Mouse (Mus musculus) stomach, embryonic 15.5 days (tissue): ENCODE measurements around the gene Oit3. TPM values are rescaled to one million over a fixed set of nuclear protein-coding genes. Genes with fewer than 3 reads are reported as not detected.
A peak's percentile ranks its signal among the peaks of the same experiment; 100 is the strongest.
"Not testable (repeated sequence)": the region's sequence is repeated elsewhere in the genome, so short reads cannot be mapped to it uniquely, and the experiment has no call there.

ENCODE experiments used
- ATAC-seq: fragments of 200-750 bp; cut with Nextera tagmentation; 2 replicates; pipeline ENCODE4 v1.8.0; 2017; ENCODE audit warnings: low read depth, moderate number of reproducible peaks, moderate TSS enrichment; ENCODE audit not compliant: insufficient read depth, low FRiP score
- H3K27ac ChIP-seq: fragments of 300-500 bp; sonication (generic); 2 replicates; pipeline ENCODE4 v1.5.1; 2015; ENCODE audit warnings: mild to moderate bottlenecking, inconsistent platforms
- H3K27me3 ChIP-seq: fragments of 300-500 bp; sonication (generic); replicated peaks from 2 replicates; pipeline ENCODE4 v1.6.1; 2015; ENCODE audit warnings: inconsistent platforms
- H3K36me3 ChIP-seq: fragments of 300-500 bp; sonication (generic); 2 replicates; pipeline ENCODE4 v1.6.1; 2015; ENCODE audit warnings: inconsistent platforms
- H3K4me1 ChIP-seq: fragments of 300-500 bp; sonication (generic); 2 replicates; pipeline ENCODE4 v1.6.1; 2015; ENCODE audit warnings: inconsistent platforms
- H3K4me2 ChIP-seq: fragments of 300-500 bp; sonication (generic); 2 replicates; pipeline ENCODE4 v1.6.1; 2015; ENCODE audit warnings: mild to moderate bottlenecking, inconsistent platforms
- H3K4me3 ChIP-seq: fragments of 300-500 bp; sonication (generic); replicated peaks from 2 replicates; pipeline ENCODE4 v1.5.1; 2015; ENCODE audit warnings: inconsistent platforms
- H3K9ac ChIP-seq: fragments of 300-500 bp; sonication (generic); 2 replicates; pipeline ENCODE4 v1.6.1; 2015; ENCODE audit warnings: inconsistent platforms
- H3K9me3 ChIP-seq: fragments of 300-500 bp; sonication (generic); 2 replicates; pipeline ENCODE4 v1.6.1; 2016; ENCODE audit warnings: inconsistent platforms
- WGBS: fragments of 180-500 bp; shearing (Covaris S2); methylation state at CpG from one replicate; pipeline ENCODE4 v1.1.7; 2015; 5-methylcytosine and 5-hydroxymethylcytosine counted together
- polyA plus RNA-seq: library from polyadenylated mRNA; unstranded; fragments of >200 nt; fragmentation: Nextera tagmentation; extraction: Ambion mirVana; gene quantifications from 2 replicates; pipeline ENCODE4 v1.2.1, GENCODE M21; 2015

The Oit3 gene
- polyA plus RNA-seq, 1 experiment from 2014 or later = 3.3 TPM

DNA sequence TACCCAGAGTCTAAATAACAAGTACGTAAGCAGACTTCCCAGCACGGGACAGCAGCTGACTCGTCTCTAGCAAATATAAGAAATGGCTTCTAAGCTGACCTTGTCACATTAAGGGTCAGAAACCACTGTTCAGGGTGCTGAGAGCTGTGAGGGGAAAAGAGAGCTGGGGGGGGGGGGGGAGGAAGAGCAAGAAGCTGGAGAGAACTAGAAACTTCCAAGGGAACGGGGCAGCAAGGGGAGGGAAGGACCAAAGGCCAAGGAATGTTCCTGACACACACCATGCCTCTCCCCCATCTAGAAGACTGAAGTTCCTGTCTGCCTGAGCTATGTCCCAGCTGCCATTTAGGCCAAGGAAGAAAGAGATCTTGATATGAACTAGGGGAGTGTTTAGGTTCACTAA is 15.2 kb downstream of the Oit3 start:
- H3K4me2 ChIP-seq = no peak overlapping the region
- no peak overlapping the region for H3K4me3 ChIP-seq
- no peaks in the 10 kb centered on the region for H3K36me3 ChIP-seq
- 45% methylated on average over 3 of the region's 4 CpGs for WGBS
- H3K9me3 ChIP-seq = no peaks in the 10 kb centered on the region
- no peaks in the 10 kb centered on the region for H3K4me1 ChIP-seq
- no peak overlapping the region for H3K9ac ChIP-seq
- no peaks in the 10 kb centered on the region for H3K27me3 ChIP-seq
- ATAC-seq = no peak
- no peak overlapping the region for H3K27ac ChIP-seq

DNA sequence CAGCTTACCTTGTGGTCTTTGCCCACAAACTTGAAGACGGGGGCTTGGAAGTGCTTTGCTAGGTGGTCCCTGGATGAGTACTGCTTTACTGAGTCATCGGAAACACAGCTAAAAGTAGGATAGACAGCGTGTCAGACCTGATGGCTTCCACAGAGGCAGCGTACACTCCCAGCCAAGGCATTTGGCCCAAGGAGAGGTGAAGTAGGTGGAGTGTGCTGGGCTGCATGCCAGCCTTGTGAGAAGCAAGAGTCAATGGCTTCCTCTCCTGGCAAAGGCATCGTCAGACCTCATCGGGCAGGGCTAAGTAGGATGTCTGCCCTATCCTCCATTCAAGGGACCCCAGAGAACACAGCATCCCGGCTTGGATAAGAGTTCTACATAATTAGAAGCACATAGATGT is 16.2 kb downstream of the Oit3 start:
- WGBS = 76% methylated on average over 7 of the region's 7 CpGs
- no peak overlapping the region for H3K4me3 ChIP-seq
- no peak overlapping the region for H3K4me2 ChIP-seq
- no peaks in the 10 kb centered on the region for H3K27me3 ChIP-seq
- H3K4me1 ChIP-seq = no peaks in the 10 kb centered on the region
- H3K27ac ChIP-seq = no peak overlapping the region
- no peak overlapping the region for H3K9ac ChIP-seq
- no peaks in the 10 kb centered on the region for H3K36me3 ChIP-seq
- ATAC-seq = 0 out of 2 replicates have a peak, but pooled peaks have one; percentile 14
- H3K9me3 ChIP-seq = no peaks in the 10 kb centered on the region

DNA sequence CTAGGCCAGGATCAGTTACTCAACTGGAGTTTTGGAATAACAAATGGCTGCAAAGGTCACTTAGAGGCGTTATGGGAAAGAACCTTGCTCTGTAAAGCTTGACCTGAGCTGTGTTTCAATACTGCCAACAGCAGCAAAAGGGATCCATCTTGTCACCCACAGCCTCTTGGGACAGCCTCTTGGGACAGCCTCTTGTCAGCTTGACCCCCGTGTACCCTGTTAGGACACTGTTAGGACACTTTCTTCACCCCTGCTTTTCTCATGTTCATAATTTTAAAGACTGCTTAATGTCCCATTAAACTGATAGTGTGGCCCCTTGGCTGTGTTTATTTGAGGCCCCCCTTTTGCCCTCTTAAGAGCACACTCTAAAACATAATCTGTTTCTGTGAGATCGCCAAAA is 17.1 kb downstream of the Oit3 start:
- no peaks in the 10 kb centered on the region for H3K36me3 ChIP-seq
- no peak overlapping the region for H3K27ac ChIP-seq
- no peaks in the 10 kb centered on the region for H3K4me1 ChIP-seq
- H3K9me3 ChIP-seq = no peaks in the 10 kb centered on the region
- H3K27me3 ChIP-seq = no peaks in the 10 kb centered on the region
- ATAC-seq = no peak
- 51% methylated on average over 3 of the region's 3 CpGs for WGBS
- H3K4me3 ChIP-seq = no peak overlapping the region
- H3K9ac ChIP-seq = no peak overlapping the region
- no peak overlapping the region for H3K4me2 ChIP-seq

DNA sequence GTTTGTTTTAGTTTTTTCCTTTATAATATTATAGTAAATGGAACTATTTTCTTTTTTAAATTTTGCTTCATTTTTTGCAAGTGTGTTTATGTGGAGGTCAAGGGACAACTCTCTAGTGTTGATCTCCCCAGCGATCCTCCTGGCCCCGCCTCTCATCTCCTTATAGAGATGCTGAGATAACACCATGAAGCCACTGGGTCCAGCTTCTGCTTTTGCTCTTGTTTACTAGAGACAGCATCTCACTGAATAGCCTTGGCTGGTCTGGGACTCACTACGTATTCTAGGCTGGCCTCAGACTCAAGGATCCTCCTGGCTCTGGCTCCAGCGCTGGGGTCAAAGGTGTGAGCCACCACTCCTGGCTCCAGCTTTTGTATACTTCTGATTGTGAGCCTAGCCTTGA is 22.1 kb downstream of the Oit3 start:
- Histone ChIP-seq H3K27me3 (no peaks in the 10 kb centered on the region), H3K9ac (no peak overlapping the region), H3K36me3 (no peaks in the 10 kb centered on the region), H3K9me3 (no peaks in the 10 kb centered on the region), H3K4me2 (no peak overlapping the region), H3K4me3 (no peak overlapping the region), H3K4me1 (no peaks in the 10 kb centered on the region), H3K27ac (no peak overlapping the region)
- no peak for ATAC-seq
- 82% methylated on average over 4 of the region's 4 CpGs for WGBS

DNA sequence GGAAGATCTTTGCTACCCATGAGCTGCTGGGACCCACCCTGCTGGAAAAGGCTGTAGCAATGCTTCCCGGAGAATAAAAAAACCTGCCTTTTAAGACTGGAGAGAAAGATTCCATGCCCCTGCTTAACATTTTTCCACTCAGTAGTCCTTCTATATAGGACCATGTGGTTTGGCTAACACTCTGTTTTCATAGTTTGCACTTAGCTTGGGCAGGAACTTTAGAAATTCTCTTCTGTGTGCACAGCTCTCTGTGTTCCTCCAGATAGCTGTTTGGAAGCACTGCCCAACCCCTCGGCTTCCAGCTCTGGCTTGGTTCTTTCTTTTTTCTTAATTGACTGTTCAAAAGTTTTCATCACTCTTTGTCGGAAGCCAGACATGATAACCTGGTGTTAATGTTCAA is 25.0 kb downstream of the Oit3 start:
- Histone ChIP-seq H3K36me3 (no peaks in the 10 kb centered on the region), H3K9me3 (no peaks in the 10 kb centered on the region), H3K27ac (no peak overlapping the region), H3K27me3 (no peaks in the 10 kb centered on the region), H3K4me3 (no peak overlapping the region), H3K4me1 (no peaks in the 10 kb centered on the region), H3K9ac (no peak overlapping the region), H3K4me2 (no peak overlapping the region)
- ATAC-seq = no peak
- WGBS = 76% methylated on average over 3 of the region's 3 CpGs

DNA sequence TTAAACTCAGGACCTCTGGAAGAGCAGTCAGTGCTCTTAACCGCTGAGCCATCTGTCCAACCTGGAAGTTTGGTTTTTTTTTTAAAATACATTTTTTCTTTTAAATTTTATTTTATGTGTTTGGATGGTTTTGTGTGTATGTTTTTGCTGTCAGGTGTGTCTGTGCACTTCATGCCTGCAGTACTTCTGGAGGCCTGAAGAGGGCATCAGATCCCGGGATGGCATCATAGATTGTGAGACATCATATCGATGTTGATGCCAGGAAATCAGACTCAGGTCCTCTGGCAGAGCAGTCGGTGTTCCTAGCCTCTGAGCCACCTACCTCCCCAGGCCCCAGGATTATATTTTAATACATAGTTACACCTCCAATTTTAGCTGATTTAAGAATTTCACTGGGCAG is 27.9 kb downstream of the Oit3 start:
- 91% methylated on average over 4 of the region's 4 CpGs for WGBS
- no peak for ATAC-seq

DNA sequence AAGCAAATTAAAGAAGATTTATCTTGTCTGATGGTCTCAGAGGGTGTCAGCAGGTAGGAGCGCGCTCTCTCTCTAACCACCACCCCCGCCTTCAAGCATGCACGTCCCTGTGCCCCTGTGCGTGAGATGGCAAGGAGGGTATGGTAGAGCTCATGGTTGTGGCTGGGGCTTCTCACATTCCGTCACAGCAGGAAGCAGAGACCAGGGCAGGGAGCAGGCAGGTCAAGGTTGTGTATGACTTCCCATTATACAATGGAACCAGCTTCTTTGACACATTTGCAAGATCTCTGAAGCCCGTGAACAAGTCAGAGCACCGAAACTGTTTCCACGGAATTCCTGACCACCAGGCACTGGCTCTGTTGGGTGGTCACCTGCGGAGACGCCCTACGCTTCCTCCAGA is 31.3 kb downstream of the Oit3 start:
- Histone ChIP-seq H3K9ac (no peak overlapping the region), H3K27ac (no peak overlapping the region), H3K4me3 (no peak overlapping the region), H3K36me3 (no peaks in the 10 kb centered on the region), H3K9me3 (no peaks in the 10 kb centered on the region), H3K4me2 (no peak overlapping the region), H3K27me3 (no peaks in the 10 kb centered on the region), H3K4me1 (no peaks in the 10 kb centered on the region)
- WGBS = 63% methylated on average over 12 of the region's 12 CpGs
- no peak for ATAC-seq

More for the DNA sequence above, 27.9 kb downstream of the Oit3 start:
- Histone ChIP-seq H3K9me3 (no peaks in the 10 kb centered on the region), H3K36me3 (no peaks in the 10 kb centered on the region), H3K4me2 (no peak overlapping the region), H3K27ac (no peak overlapping the region), H3K4me3 (no peak overlapping the region), H3K4me1 (no peaks in the 10 kb centered on the region), H3K9ac (no peak overlapping the region), H3K27me3 (no peaks in the 10 kb centered on the region)

DNA sequence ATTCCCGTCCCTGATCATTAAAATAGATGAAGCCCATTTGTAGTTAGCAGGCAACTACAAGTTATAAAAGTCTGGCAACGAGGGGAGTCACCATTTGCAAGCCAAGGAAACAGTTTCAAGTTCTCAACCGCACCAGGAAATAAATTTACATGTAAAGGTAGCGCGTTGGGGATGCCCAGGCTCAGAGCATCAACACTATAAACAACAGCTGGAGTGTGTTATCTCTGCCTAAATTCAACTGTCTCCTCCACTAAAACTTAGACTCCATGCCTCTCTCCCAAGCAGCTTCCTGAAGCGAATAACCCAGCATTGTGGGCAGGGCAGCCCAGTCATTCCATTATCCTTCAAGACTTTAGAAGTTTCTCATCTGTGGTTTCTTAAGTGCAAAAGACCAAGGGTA is 33.1 kb downstream of the Oit3 start:
- Histone ChIP-seq H3K9me3 (no peaks in the 10 kb centered on the region), H3K4me2 (no peak overlapping the region)
- no peak for ATAC-seq

DNA sequence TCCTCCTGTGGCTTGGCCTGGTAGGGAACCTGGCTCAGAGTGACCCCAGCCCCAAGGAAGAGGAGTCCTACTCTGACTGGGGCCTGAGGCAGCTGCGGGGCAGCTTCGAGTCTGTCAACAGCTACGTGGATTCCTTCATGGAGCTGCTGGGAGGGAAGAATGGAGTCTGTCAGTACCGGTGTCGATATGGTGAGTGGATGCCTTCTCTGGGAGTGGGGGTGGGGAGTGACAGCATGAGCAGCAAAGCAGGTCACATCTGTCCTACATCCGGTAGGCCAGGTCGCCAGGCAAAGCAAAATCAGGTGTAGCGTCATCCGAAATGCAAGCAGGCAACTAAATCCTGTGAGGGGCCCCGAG is 37.8 kb downstream of the Oit3 start:
- Histone ChIP-seq H3K36me3 (no peaks in the 10 kb centered on the region), H3K4me2 (peak overlapping the region; percentile 2; the same call in 1 of the 2 replicates), H3K4me3 (0 out of 2 replicates have a peak overlapping the region, but pooled peaks have one; percentile 8), H3K27me3 (no peaks in the 10 kb centered on the region), H3K27ac (no peak overlapping the region), H3K9me3 (no peaks in the 10 kb centered on the region), H3K4me1 (no peaks in the 10 kb centered on the region), H3K9ac (no peak overlapping the region)
- 0 out of 2 replicates have a peak, but pooled peaks have one; percentile 17 for ATAC-seq
- WGBS = 62% methylated on average over 10 of the region's 10 CpGs

More for the DNA sequence above, 33.1 kb downstream of the Oit3 start:
- H3K27me3 ChIP-seq = no peaks in the 10 kb centered on the region
- H3K27ac ChIP-seq = no peak overlapping the region
- WGBS = 42% methylated on average over 6 of the region's 6 CpGs
- no peaks in the 10 kb centered on the region for H3K36me3 ChIP-seq
- H3K4me3 ChIP-seq = no peak overlapping the region
- H3K4me1 ChIP-seq = no peaks in the 10 kb centered on the region
- H3K9ac ChIP-seq = no peak overlapping the region

DNA sequence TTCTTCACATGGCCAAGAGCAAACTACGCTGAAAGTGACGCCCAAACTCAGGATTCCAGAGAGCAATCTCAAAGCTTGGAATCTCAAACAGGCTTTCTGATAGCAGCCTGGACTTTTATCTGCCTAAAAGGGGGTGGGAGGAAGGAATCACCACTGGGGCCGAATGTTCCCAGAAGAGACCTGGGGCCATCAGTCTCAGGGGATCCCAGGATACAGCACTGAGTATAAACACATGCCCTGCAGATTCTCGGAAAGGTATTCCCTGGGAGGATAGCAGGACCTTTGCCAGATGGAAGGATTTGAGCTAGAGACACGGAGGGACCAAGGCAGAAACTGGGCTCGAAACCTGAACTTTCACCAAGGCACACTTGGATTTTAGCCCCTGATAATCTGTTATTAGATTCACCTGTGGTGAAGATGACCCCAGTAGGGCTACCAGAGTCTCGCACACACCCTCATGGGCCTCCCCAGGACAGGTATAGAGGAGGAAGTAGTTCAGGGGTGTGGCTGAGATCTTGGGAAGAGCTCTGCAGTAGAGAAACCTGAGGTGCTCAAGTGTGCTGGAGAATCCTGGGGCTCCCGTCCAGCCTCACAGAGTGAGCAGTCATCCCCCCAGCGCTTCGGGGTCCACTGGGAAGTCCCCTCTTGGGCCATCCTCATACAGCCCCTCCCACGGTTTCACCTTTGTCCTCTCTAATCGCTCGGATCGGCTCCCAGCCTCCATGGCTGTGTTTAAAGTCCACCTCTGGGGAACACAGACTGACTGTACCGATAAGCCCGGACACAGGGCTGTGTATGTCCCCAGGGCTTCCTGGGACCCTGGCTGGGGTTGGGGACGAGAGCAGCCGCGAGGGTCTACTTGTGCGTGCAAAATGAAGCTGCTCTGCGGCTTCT is 38.4 kb downstream of the Oit3 start, which contains the start of gene Pla2g12b:
Gene Pla2g12b, plus strand, starts transcription at position 762 of the 894 bp plus-strand sequence.
- Histone ChIP-seq H3K9ac (no peak within 1 kb of the TSS), H3K4me2 (peak within 1 kb of the TSS; percentile 10; the same call in 1 of the 2 replicates), H3K9me3 (no peaks in the 10 kb centered on the region), H3K36me3 (no peaks in the 10 kb centered on the region), H3K4me1 (no peaks in the 10 kb centered on the region), H3K27ac (peak within 1 kb of the TSS; percentile 40; the same call in 1 of the 2 replicates), H3K27me3 (no peaks in the 10 kb centered on the region), H3K4me3 (peak within 1 kb of the TSS; percentile 8; the same call in 1 of the 2 replicates)
- peak; percentile 82 for ATAC-seq
- WGBS = 53% methylated on average over 21 of the region's 21 CpGs

DNA sequence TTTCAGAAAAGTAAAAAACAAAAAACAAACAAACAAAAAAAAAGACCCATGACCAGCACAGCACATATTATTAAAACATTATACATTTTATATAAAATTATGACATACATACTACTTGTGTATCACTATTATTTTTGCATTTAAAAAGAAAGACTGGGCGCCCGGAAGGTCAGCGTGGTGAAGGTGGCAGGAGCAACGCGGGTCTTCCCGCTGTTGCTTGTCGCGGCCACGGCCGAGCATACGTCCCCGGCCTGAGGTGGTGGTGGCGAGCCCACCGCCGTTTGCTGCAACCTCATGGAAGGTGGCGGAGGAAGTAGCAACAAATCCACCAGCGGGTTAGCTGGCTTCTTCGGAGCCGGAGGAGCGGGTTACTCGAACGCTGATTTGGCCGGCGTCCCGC is 46.1 kb downstream of the Oit3 start, which contains the start of gene Gm10273:
Gene Gm10273, plus strand, starts transcription at position 172 of the 400 bp plus-strand sequence.
- H3K9me3 ChIP-seq, H3K4me1 ChIP-seq, H3K36me3 ChIP-seq, H3K4me2 ChIP-seq, H3K27ac ChIP-seq, H3K27me3 ChIP-seq, H3K4me3 ChIP-seq, H3K9ac ChIP-seq, ATAC-seq: not testable (repeated sequence)
- WGBS = 93% methylated on average over 12 of the region's 25 CpGs

DNA sequence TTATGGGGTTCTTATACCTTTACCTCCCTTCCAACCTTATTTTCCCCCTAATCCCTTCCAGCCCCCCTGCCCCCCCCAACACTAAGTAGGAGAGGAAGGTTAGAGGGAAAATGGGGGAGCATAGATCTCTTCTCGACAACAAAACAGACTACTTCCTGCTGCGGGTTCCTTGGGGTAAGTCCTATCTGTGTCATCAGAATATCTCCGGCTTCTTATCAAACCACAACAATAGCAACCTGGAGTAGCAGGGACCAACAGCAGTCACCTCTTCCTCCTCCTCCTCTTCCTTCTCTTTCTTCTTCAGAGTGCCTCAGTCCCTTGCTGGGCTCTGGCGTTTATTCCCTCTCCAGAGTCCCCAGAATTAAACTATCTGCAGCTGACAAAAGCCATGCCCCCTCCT is 49.7 kb downstream of the Oit3 start:
- Histone ChIP-seq H3K27ac (no peak overlapping the region), H3K9me3 (no peaks in the 10 kb centered on the region), H3K4me3 (no peak overlapping the region), H3K36me3 (no peaks in the 10 kb centered on the region), H3K4me2 (no peak overlapping the region), H3K9ac (no peak overlapping the region), H3K27me3 (no peaks in the 10 kb centered on the region), H3K4me1 (no peaks in the 10 kb centered on the region)
- ATAC-seq = no peak
- 36% methylated on average over 4 of the region's 4 CpGs for WGBS
